Mouse (Mus musculus) spleen, adult 10 weeks (tissue): Measurements from ENCODE around the gene Krt42. TPM values are rescaled to one million over a fixed set of nuclear protein-coding genes. Genes with fewer than 3 reads are reported as not detected.

ENCODE experiments used
- polyA plus RNA-seq: library from polyadenylated mRNA; stranded (reverse); fragments of 350-450 nt; fragmentation: Illumina TruSeq; extraction: RNeasy Lipid Tissue Mini Kit (QIAGEN cat#74804); gene quantifications from one replicate; pipeline ENCODE4 v1.2.3, GENCODE M21; 2015; ENCODE audit warnings: low replicate concordance; ENCODE audit not compliant: insufficient read depth

Krt42 gene
- polyA plus RNA-seq, result not detected

DNA sequence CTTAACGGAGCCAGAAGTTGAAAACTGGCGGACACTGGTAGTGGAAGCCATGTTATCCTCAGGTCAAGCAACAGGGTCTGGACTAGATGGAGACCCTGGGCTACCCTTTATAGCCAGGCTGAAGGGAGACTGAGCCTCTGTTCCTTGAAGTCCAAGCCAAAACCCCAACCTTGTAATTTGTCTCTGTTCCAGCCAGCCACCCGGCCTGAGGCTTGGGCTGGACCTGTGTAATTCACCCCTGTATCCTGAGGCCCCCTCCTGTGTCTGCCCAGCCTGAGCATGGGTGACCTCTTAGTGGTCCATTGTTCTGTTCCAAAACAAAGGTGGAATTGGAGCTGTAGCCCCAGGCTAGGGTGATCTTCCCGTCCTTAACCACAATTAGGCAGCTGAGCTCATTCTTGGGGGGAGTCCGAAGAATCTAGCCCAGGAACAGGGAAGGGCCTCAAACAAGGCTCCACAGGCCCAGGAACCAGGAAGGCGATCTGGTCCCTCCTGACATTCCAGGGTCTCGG lies at the start of gene Krt42:
Gene Krt42, minus strand, starts transcription at position 51 of the 512 bp plus-strand sequence.

DNA sequence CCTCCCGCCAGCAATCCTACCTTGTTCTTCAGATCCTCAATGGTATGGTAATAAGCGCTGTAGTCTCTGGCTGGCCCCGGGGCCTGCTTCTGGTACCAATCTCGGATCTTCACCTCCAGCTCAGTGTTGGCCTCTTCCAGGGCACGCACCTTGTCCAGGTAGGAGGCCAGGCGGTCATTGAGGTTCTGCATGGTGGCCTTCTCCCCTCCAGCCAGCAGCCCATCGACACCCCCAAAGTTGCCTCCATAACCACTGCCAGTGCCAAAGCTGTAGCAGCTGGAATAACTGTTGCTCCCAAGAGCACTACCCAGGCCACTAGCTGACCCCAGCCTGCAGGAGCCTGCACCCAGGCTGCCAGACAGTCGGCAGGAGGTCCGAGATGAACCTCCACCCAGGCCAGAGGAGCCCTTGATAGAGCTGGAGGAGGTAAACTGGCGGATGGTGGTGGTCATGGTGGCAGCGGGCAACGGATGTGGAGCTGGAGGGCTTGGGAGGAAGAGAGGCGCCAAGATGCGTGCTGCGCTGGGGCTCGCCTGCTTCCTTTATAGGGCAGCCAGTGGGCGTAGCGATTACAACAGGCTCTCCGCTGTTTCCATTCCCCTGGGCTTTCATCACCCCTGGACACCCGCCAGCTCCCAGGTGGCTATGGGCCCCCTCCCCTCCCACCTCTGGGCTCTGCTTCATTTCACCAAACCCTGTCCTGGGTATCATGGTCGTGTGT lies 9.0 kb downstream of the Krt42 start, which contains the start of gene Krt17:
Gene Krt17, minus strand, starts transcription at position 516 of the 721 bp plus-strand sequence.

DNA sequence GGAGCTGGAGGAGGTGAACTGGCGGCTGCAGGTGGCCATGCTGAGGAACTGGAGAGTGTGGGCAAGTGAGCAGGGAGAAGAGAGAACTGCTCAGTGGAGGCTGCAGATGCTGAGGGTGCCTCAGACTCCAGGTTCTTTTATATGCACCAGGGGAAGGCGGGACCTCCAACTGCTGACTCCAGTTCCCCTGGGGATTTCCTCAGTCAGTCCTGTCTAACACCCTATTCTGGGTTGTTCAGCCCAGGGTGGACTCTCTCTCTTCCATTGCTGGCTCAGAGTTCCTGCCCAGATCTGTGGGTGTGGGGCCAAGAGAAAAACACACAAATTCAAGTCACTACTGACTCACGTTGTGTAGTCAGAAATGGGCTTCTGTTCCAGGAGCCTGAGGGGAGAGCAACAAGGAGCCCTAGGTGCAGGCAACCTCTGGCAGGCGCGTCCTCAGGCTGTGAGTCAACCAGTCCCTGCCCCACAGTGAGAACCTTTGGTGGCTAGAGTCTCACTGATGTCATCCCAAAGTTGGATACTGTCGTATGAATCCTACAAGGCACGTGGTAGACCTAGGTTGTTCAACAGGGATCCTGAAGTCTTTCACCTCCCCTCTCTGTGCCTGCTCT lies 20.7 kb downstream of the Krt42 start, which contains the start of gene Krt16:
Gene Krt16, minus strand, starts transcription at position 51 of the 614 bp plus-strand sequence.

Other genes starting within 250 kb of the Krt42 start
- not detected for gene Krt33b, start 240.0 kb downstream of the Krt42 start, polyA plus RNA-seq
- gene Krt34, start 228.3 kb downstream of the Krt42 start, polyA plus RNA-seq, result not detected
- gene Krt31, start 219.3 kb downstream of the Krt42 start, polyA plus RNA-seq, result not detected
- gene Krt32, start 181.6 kb downstream of the Krt42 start, polyA plus RNA-seq, result not detected
- not detected for gene Krt35, start 173.6 kb downstream of the Krt42 start, polyA plus RNA-seq
- gene Krt36, start 164.2 kb downstream of the Krt42 start, polyA plus RNA-seq, result not detected
- gene Krt13, start 148.3 kb downstream of the Krt42 start, polyA plus RNA-seq, result not detected
- not detected for gene Krt15, start 133.9 kb downstream of the Krt42 start, polyA plus RNA-seq
- gene Krt19, start 121.2 kb downstream of the Krt42 start, polyA plus RNA-seq, result 0.37 TPM
- not detected for gene Krt9, start 76.6 kb downstream of the Krt42 start, polyA plus RNA-seq
- gene Krt14, start 62.3 kb downstream of the Krt42 start, polyA plus RNA-seq, result not detected
- gene Krt16, start 21.0 kb downstream of the Krt42 start, polyA plus RNA-seq, result not detected
- not detected for gene Krt17, start 8.8 kb downstream of the Krt42 start, polyA plus RNA-seq
- gene Eif1, start 50.0 kb upstream of the Krt42 start, polyA plus RNA-seq, result 1,360 TPM
- not detected for gene Gast, start 64.5 kb upstream of the Krt42 start, polyA plus RNA-seq
- gene Hap1, start 86.3 kb upstream of the Krt42 start, polyA plus RNA-seq, result 28.3 TPM
- 19.0 TPM for gene Jup, start 127.9 kb upstream of the Krt42 start, polyA plus RNA-seq
- 5.2 TPM for gene P3h4, start 145.0 kb upstream of the Krt42 start, polyA plus RNA-seq
- 5.2 TPM for gene Fkbp10, start 145.8 kb upstream of the Krt42 start, polyA plus RNA-seq
- 53.8 TPM for gene Nt5c3b, start 171.9 kb upstream of the Krt42 start, polyA plus RNA-seq
- gene Klhl10, start 172.0 kb upstream of the Krt42 start, polyA plus RNA-seq, result 0.41 TPM
- 11.0 TPM for gene Klhl11, start 202.9 kb upstream of the Krt42 start, polyA plus RNA-seq